Mouse (Mus musculus): ENCODE data around the gene Trappc5.
A peak's percentile ranks its signal among the peaks of the same experiment; 100 is the strongest.

The Trappc5 gene

GRCm38 (mm10) chr8:3676993-3677579 is 987 bp downstream of the Trappc5 start:
- DNase-seq (ENCODE audit: extremely low spot score) = peak; percentile 39

GRCm38 (mm10) chr8:3678831-3679230 is 2.7 kb downstream of the Trappc5 start:
- DNase-seq (ENCODE audit: extremely low spot score) = no peak

GRCm38 (mm10) chr8:3679236-3679635 is 3.1 kb downstream of the Trappc5 start:
- DNase-seq (ENCODE audit: extremely low spot score) = no peak

GRCm38 (mm10) chr8:3679656-3680055 is 3.6 kb downstream of the Trappc5 start:
- no peak for DNase-seq (ENCODE audit: extremely low spot score)

- DNase-seq (ENCODE audit: extremely low spot score) = no peak
Measured at GRCm38 (mm10) chr8:3682435-3682834, 6.3 kb downstream of the Trappc5 start.

GRCm38 (mm10) chr8:3683408-3684176 is 7.5 kb downstream of the Trappc5 start:
- no peak for DNase-seq (ENCODE audit: extremely low spot score)

GRCm38 (mm10) chr8:3684530-3684929 is 8.4 kb downstream of the Trappc5 start:
- no peak for DNase-seq (ENCODE audit: extremely low spot score)

- no peak for DNase-seq (ENCODE audit: extremely low spot score)
Measured at GRCm38 (mm10) chr8:3685422-3685821, 9.3 kb downstream of the Trappc5 start.

GRCm38 (mm10) chr8:3687537-3687936 is 11.4 kb downstream of the Trappc5 start:
- no peak for DNase-seq (ENCODE audit: extremely low spot score)

GRCm38 (mm10) chr8:3690774-3691173 is 14.7 kb downstream of the Trappc5 start:
- no peak for DNase-seq (ENCODE audit: extremely low spot score)

GRCm38 (mm10) chr8:3694121-3694520 is 18.0 kb downstream of the Trappc5 start, which contains the start of gene Fcer2a:
Fcer2a (minus strand) TSS chr8:3694175.
- no peak for DNase-seq (ENCODE audit: extremely low spot score)

- DNase-seq (ENCODE audit: extremely low spot score) = no peak
Measured at GRCm38 (mm10) chr8:3701491-3701890, 25.4 kb downstream of the Trappc5 start.

- DNase-seq (ENCODE audit: extremely low spot score) = no peak
Measured at GRCm38 (mm10) chr8:3705711-3706110, 29.6 kb downstream of the Trappc5 start.

GRCm38 (mm10) chr8:3707611-3708010 is 31.5 kb downstream of the Trappc5 start:
- no peak for DNase-seq (ENCODE audit: extremely low spot score)

GRCm38 (mm10) chr8:3710312-3710711 is 34.2 kb downstream of the Trappc5 start:
- DNase-seq (ENCODE audit: extremely low spot score) = no peak

GRCm38 (mm10) chr8:3711646-3712045 is 35.5 kb downstream of the Trappc5 start:
- DNase-seq (ENCODE audit: extremely low spot score) = no peak

- DNase-seq (ENCODE audit: extremely low spot score) = no peak
Measured at GRCm38 (mm10) chr8:3717321-3717954, 41.3 kb downstream of the Trappc5 start.

- peak; percentile 64 for DNase-seq (ENCODE audit: extremely low spot score)
Measured at GRCm38 (mm10) chr8:3718559-3718958, 42.5 kb downstream of the Trappc5 start.

GRCm38 (mm10) chr8:3720551-3720950 is 44.5 kb downstream of the Trappc5 start, which contains the start of gene Clec4g:
Clec4g (minus strand) TSS chr8:3720651.
- no peak for DNase-seq (ENCODE audit: extremely low spot score)

GRCm38 (mm10) chr8:3721041-3721440 is 44.9 kb downstream of the Trappc5 start:
- no peak for DNase-seq (ENCODE audit: extremely low spot score)
